Mouse (Mus musculus) neural tube, embryonic 12.5 days (tissue): ENCODE measurements around the gene Mtmr12. TPM values are rescaled to one million over a fixed set of nuclear protein-coding genes. Genes with fewer than 3 reads are reported as not detected.

ENCODE experiments used
- ATAC-seq: fragments of 200-750 bp; cut with Nextera tagmentation; 2 replicates; pipeline ENCODE4 v1.8.0; 2017; ENCODE audit warnings: low read depth, mild to moderate bottlenecking, moderate TSS enrichment, moderate library complexity; ENCODE audit not compliant: low FRiP score
- H3K27ac ChIP-seq: fragments of 300-500 bp; sonication (generic); 2 replicates; pipeline ENCODE4 v1.5.1; 2016
- H3K27me3 ChIP-seq: fragments of 300-500 bp; sonication (generic); replicated peaks from 2 replicates; pipeline ENCODE4 v1.6.1; 2016; ENCODE audit warnings: mild to moderate bottlenecking
- H3K36me3 ChIP-seq: fragments of 300-500 bp; sonication (generic); 2 replicates; pipeline ENCODE4 v1.6.1; 2016; ENCODE audit warnings: mild to moderate bottlenecking
- H3K4me1 ChIP-seq: fragments of 300-500 bp; sonication (generic); 2 replicates; pipeline ENCODE4 v1.6.1; 2016
- H3K4me2 ChIP-seq: fragments of 300-500 bp; sonication (generic); replicated peaks from 2 replicates; pipeline ENCODE4 v1.6.1; 2016; ENCODE audit warnings: mild to moderate bottlenecking
- H3K4me3 ChIP-seq: fragments of 300-500 bp; sonication (generic); 2 replicates; pipeline ENCODE4 v1.5.1; 2016
- H3K9ac ChIP-seq: fragments of 300-500 bp; sonication (generic); 2 replicates; pipeline ENCODE4 v1.6.1; 2016; ENCODE audit warnings: mild to moderate bottlenecking
- H3K9me3 ChIP-seq: fragments of 300-500 bp; sonication (generic); 2 replicates; pipeline ENCODE4 v1.6.1; 2016; ENCODE audit warnings: mild to moderate bottlenecking
- WGBS: fragments of 180-500 bp; shearing (Covaris S2); methylation state at CpG from one replicate; pipeline ENCODE4 v1.1.7; 2016; 5-methylcytosine and 5-hydroxymethylcytosine counted together
- polyA plus RNA-seq: library from polyadenylated mRNA; unstranded; fragments of >200 nt; fragmentation: Nextera tagmentation; extraction: Ambion mirVana; gene quantifications from 2 replicates; pipeline ENCODE4 v1.2.1, GENCODE M21; 2016

Gene Mtmr12
- polyA plus RNA-seq, 1 experiment from 2014 or later, result 14.0 TPM

GRCm38 (mm10) chr15:12229603-12230242 lies 24.9 kb downstream of the Mtmr12 start:
- no peaks in the 10 kb centered on the region for H3K27me3 ChIP-seq
- H3K27ac ChIP-seq, result no peak overlapping the region
- 87% methylated on average over 10 of the region's 10 CpGs for WGBS
- ATAC-seq, result no peak
- no peak overlapping the region for H3K4me2 ChIP-seq
- no peaks in the 10 kb centered on the region for H3K9me3 ChIP-seq
- H3K9ac ChIP-seq, result no peak overlapping the region
- H3K4me3 ChIP-seq, result no peak overlapping the region
- H3K36me3 ChIP-seq, result peaks cover 11% of the 10 kb centered on the region; the same call in 1 of the 2 replicates
- H3K4me1 ChIP-seq, result peaks cover 3% of the 10 kb centered on the region; the same call in 1 of the 2 replicates

GRCm38 (mm10) chr15:12230243-12230935 lies 25.6 kb downstream of the Mtmr12 start:
- Histone ChIP-seq H3K4me3 (no peak overlapping the region), H3K27ac (no peak overlapping the region), H3K27me3 (no peaks in the 10 kb centered on the region), H3K9me3 (no peaks in the 10 kb centered on the region), H3K4me2 (no peak overlapping the region), H3K4me1 (peaks cover 3% of the 10 kb centered on the region; the same call in 1 of the 2 replicates), H3K9ac (no peak overlapping the region), H3K36me3 (peaks cover 11% of the 10 kb centered on the region; the same call in 1 of the 2 replicates)
- no peak for ATAC-seq
- WGBS, result 68% methylated on average over 12 of the region's 12 CpGs

- ATAC-seq, result no peak
- Histone ChIP-seq H3K9ac (no peak overlapping the region), H3K27ac (no peak overlapping the region), H3K4me3 (no peak overlapping the region), H3K4me1 (peaks cover 3% of the 10 kb centered on the region; the same call in 1 of the 2 replicates), H3K4me2 (no peak overlapping the region), H3K36me3 (peaks cover 17% of the 10 kb centered on the region; the same call in 1 of the 2 replicates), H3K9me3 (no peaks in the 10 kb centered on the region), H3K27me3 (no peaks in the 10 kb centered on the region)
- 89% methylated on average over 6 of the region's 6 CpGs for WGBS
These were observed 26.6 kb downstream of the Mtmr12 start for GRCm38 (mm10) chr15:12231462-12231861.

GRCm38 (mm10) chr15:12232429-12232828 lies 27.6 kb downstream of the Mtmr12 start:
- 84% methylated on average over 11 of the region's 11 CpGs for WGBS
- peaks cover 3% of the 10 kb centered on the region; the same call in 1 of the 2 replicates for H3K4me1 ChIP-seq
- H3K36me3 ChIP-seq, result peaks cover 24% of the 10 kb centered on the region; the same call in 1 of the 2 replicates
- H3K27me3 ChIP-seq, result no peaks in the 10 kb centered on the region
- no peaks in the 10 kb centered on the region for H3K9me3 ChIP-seq
- H3K4me3 ChIP-seq, result no peak overlapping the region
- H3K27ac ChIP-seq, result no peak overlapping the region
- ATAC-seq, result no peak
- no peak overlapping the region for H3K4me2 ChIP-seq
- H3K9ac ChIP-seq, result no peak overlapping the region

GRCm38 (mm10) chr15:12233021-12233420 lies 28.2 kb downstream of the Mtmr12 start:
- WGBS, result 85% methylated on average over 4 of the region's 4 CpGs
- H3K36me3 ChIP-seq, result peaks cover 29% of the 10 kb centered on the region
- H3K9me3 ChIP-seq, result no peaks in the 10 kb centered on the region
- no peak overlapping the region for H3K4me3 ChIP-seq
- ATAC-seq, result no peak
- H3K27me3 ChIP-seq, result no peaks in the 10 kb centered on the region
- H3K27ac ChIP-seq, result no peak overlapping the region
- peaks cover 3% of the 10 kb centered on the region; the same call in 1 of the 2 replicates for H3K4me1 ChIP-seq
- H3K9ac ChIP-seq, result no peak overlapping the region
- no peak overlapping the region for H3K4me2 ChIP-seq

- Histone ChIP-seq H3K9ac (no peak overlapping the region), H3K27ac (no peak overlapping the region), H3K4me1 (peaks cover under 1% of the 10 kb centered on the region; the same call in 1 of the 2 replicates), H3K27me3 (no peaks in the 10 kb centered on the region), H3K9me3 (no peaks in the 10 kb centered on the region), H3K4me3 (no peak overlapping the region), H3K4me2 (no peak overlapping the region), H3K36me3 (peaks cover 47% of the 10 kb centered on the region)
- WGBS, result 25% methylated on average over 1 of the region's 1 CpGs
- ATAC-seq, result no peak
These were observed 30.7 kb downstream of the Mtmr12 start for GRCm38 (mm10) chr15:12235559-12235958.

- WGBS, result 78% methylated on average over 4 of the region's 4 CpGs
- ATAC-seq, result no peak
- H3K36me3 ChIP-seq, result peaks cover 48% of the 10 kb centered on the region
These were observed 31.2 kb downstream of the Mtmr12 start for GRCm38 (mm10) chr15:12235983-12236382.

GRCm38 (mm10) chr15:12236961-12237360 lies 32.1 kb downstream of the Mtmr12 start:
- Histone ChIP-seq H3K4me1 (no peaks in the 10 kb centered on the region), H3K27ac (no peak overlapping the region), H3K9ac (no peak overlapping the region), H3K36me3 (peaks cover 48% of the 10 kb centered on the region), H3K27me3 (no peaks in the 10 kb centered on the region), H3K9me3 (no peaks in the 10 kb centered on the region), H3K4me3 (no peak overlapping the region), H3K4me2 (no peak overlapping the region)
- 86% methylated on average over 2 of the region's 2 CpGs for WGBS
- no peak for ATAC-seq

More at GRCm38 (mm10) chr15:12235983-12236382, 31.2 kb downstream of the Mtmr12 start:
- H3K27me3 ChIP-seq, result no peaks in the 10 kb centered on the region
- no peaks in the 10 kb centered on the region for H3K9me3 ChIP-seq
- no peaks in the 10 kb centered on the region for H3K4me1 ChIP-seq
- no peak overlapping the region for H3K9ac ChIP-seq
- H3K27ac ChIP-seq, result no peak overlapping the region
- H3K4me3 ChIP-seq, result no peak overlapping the region
- no peak overlapping the region for H3K4me2 ChIP-seq

- Histone ChIP-seq H3K27me3 (no peaks in the 10 kb centered on the region), H3K36me3 (peaks cover 48% of the 10 kb centered on the region), H3K4me2 (no peak overlapping the region), H3K4me1 (no peaks in the 10 kb centered on the region), H3K27ac (no peak overlapping the region), H3K4me3 (no peak overlapping the region), H3K9me3 (no peaks in the 10 kb centered on the region), H3K9ac (no peak overlapping the region)
- no peak for ATAC-seq
- WGBS, result 93% methylated on average over 4 of the region's 4 CpGs
These were observed 32.7 kb downstream of the Mtmr12 start for GRCm38 (mm10) chr15:12237539-12237938.

- Histone ChIP-seq H3K4me1 (no peaks in the 10 kb centered on the region), H3K36me3 (peaks cover 42% of the 10 kb centered on the region), H3K4me3 (no peak overlapping the region), H3K27ac (no peak overlapping the region), H3K9me3 (no peaks in the 10 kb centered on the region), H3K9ac (no peak overlapping the region), H3K4me2 (no peak overlapping the region), H3K27me3 (no peaks in the 10 kb centered on the region)
- no peak for ATAC-seq
- WGBS, result 87% methylated on average over 6 of the region's 6 CpGs
These were observed 33.5 kb downstream of the Mtmr12 start for GRCm38 (mm10) chr15:12238337-12238736.

- H3K9me3 ChIP-seq, result no peaks in the 10 kb centered on the region
- H3K9ac ChIP-seq, result no peak overlapping the region
- no peak overlapping the region for H3K4me2 ChIP-seq
- H3K4me3 ChIP-seq, result no peak overlapping the region
- no peak for ATAC-seq
- H3K36me3 ChIP-seq, result peaks cover 46% of the 10 kb centered on the region
- 88% methylated on average over 3 of the region's 3 CpGs for WGBS
- no peaks in the 10 kb centered on the region for H3K4me1 ChIP-seq
- H3K27ac ChIP-seq, result no peak overlapping the region
- H3K27me3 ChIP-seq, result no peaks in the 10 kb centered on the region
These were observed 36.0 kb downstream of the Mtmr12 start for GRCm38 (mm10) chr15:12240705-12241328.

- Histone ChIP-seq H3K4me1 (no peaks in the 10 kb centered on the region), H3K27ac (no peak overlapping the region), H3K36me3 (peaks cover 28% of the 10 kb centered on the region), H3K4me2 (no peak overlapping the region), H3K4me3 (no peak overlapping the region), H3K9ac (no peak overlapping the region), H3K9me3 (no peaks in the 10 kb centered on the region), H3K27me3 (no peaks in the 10 kb centered on the region)
- WGBS, result 84% methylated on average over 3 of the region's 3 CpGs
- no peak for ATAC-seq
These were observed 39.0 kb downstream of the Mtmr12 start for GRCm38 (mm10) chr15:12243792-12244191.
